Mouse (Mus musculus): Measurements from ENCODE around the gene Nf1. TPM values are rescaled to one million over a fixed set of nuclear protein-coding genes. Genes with fewer than 3 reads are reported as not detected.

Gene Nf1
- polyA plus RNA-seq, 1 experiment from 2014 or later, result 7.9 TPM

- no peaks in the 10 kb centered on the region for H3K9me3 ChIP-seq
- no peaks in the 10 kb centered on the region for H3K27me3 ChIP-seq
- H3K9ac ChIP-seq, result no peak overlapping the region
- H3K4me1 ChIP-seq, result no peaks in the 10 kb centered on the region
- no peak overlapping the region for H3K27ac ChIP-seq
- no peak for ATAC-seq (ENCODE audit: low FRiP score, low read depth)
- no peak overlapping the region for H3K4me3 ChIP-seq
- peaks cover 30% of the 10 kb centered on the region for H3K36me3 ChIP-seq
- WGBS, result 89% methylated on average over 5 of the region's 5 CpGs
- H3K4me2 ChIP-seq (replicated peaks), result no peak overlapping the region
Observed at GRCm38 (mm10) chr11:79422496-79422895, 83.0 kb downstream of the Nf1 start.

- no peak for ATAC-seq (ENCODE audit: low FRiP score, low read depth)
- WGBS, result 68% methylated on average over 4 of the region's 4 CpGs
- Histone ChIP-seq H3K4me2 (replicated peaks) (no peak overlapping the region), H3K36me3 (peaks cover 19% of the 10 kb centered on the region), H3K4me3 (no peak overlapping the region), H3K27ac (no peak overlapping the region), H3K4me1 (no peaks in the 10 kb centered on the region), H3K9me3 (no peaks in the 10 kb centered on the region), H3K9ac (no peak overlapping the region), H3K27me3 (no peaks in the 10 kb centered on the region)
Observed at GRCm38 (mm10) chr11:79426571-79426970, 87.1 kb downstream of the Nf1 start.

DNA sequence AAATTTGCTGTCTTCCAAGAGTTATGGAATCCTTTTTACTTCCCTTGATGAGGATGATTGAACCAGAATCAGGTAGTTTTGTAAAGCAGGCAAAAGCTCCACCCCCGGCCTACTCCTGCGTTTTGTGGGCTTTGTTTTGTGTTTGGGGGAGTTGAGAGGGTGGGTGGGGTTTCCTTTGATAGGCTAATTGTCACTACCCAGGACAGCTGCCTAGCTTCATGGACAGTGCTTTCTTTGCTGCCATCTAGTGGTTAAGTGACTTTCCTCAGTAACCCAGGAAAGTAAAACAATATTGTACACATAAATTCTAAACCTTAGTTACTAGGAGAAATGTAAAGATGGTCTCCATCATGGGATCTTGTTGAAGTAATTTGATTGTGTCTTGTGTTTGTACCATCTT lies 88.1 kb downstream of the Nf1 start:
- H3K4me3 ChIP-seq, result no peak overlapping the region
- peaks cover 22% of the 10 kb centered on the region for H3K36me3 ChIP-seq
- no peak overlapping the region for H3K27ac ChIP-seq
- H3K4me2 ChIP-seq (replicated peaks), result no peak overlapping the region
- no peak overlapping the region for H3K9ac ChIP-seq
- H3K4me1 ChIP-seq, result no peaks in the 10 kb centered on the region
- no peak; the same call in 1 of the 2 replicates for ATAC-seq (ENCODE audit: low FRiP score, low read depth)
- no peaks in the 10 kb centered on the region for H3K9me3 ChIP-seq
- 6% methylated on average over 2 of the region's 2 CpGs for WGBS
- no peaks in the 10 kb centered on the region for H3K27me3 ChIP-seq

DNA sequence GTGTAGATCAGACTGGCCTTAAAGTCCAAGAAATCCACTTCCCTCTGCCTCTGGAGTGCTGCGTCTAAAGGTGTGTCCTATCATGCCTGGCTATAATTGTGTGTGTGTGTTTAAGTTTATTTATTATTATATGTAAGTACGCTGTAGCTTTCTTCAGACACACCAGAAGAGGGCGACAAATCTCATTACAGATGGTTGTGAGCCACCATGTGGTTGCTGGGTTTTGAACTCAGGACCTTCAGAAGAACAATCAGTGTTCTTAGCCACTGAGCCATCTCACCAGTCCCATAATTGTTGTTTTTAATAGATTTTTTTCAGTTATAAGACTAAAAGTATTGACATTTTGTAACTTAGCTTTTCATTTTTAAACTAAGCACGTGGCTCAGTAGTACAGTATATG lies 95.8 kb downstream of the Nf1 start:
- no peak overlapping the region for H3K9ac ChIP-seq
- 89% methylated on average over 4 of the region's 4 CpGs for whole genome bisulfite sequencing
- H3K27me3 ChIP-seq, result no peaks in the 10 kb centered on the region
- no peak overlapping the region for H3K4me2 ChIP-seq (replicated peaks)
- no peak overlapping the region for H3K4me3 ChIP-seq
- no peaks in the 10 kb centered on the region for H3K4me1 ChIP-seq
- H3K9me3 ChIP-seq, result no peaks in the 10 kb centered on the region
- H3K27ac ChIP-seq, result no peak overlapping the region
- peaks cover 41% of the 10 kb centered on the region for H3K36me3 ChIP-seq
- no peak for ATAC-seq (ENCODE audit: low FRiP score, low read depth)

DNA sequence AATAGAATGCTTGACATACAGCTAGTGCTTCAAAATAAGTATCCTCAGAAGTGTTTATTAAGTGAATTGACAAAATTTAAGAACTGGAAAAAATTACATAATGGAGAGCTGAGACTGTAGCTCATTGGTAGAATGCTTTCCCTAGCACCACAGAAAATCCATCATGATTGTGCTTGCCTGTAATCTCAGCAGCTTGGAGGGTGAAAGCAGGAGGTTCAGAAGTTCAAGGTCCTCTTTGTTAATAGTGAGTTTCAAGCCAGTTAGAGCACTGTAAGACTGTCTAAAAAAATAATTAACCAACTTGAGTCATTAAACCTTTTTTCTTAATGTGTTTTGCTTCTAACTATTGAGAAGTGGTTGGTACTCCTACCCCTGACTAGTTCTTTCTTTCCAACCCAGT lies 108.9 kb downstream of the Nf1 start:
- Histone ChIP-seq H3K4me1 (no peaks in the 10 kb centered on the region), H3K4me3 (no peak overlapping the region), H3K27me3 (no peaks in the 10 kb centered on the region), H3K27ac (no peak overlapping the region), H3K9me3 (no peaks in the 10 kb centered on the region), H3K4me2 (replicated peaks) (no peak overlapping the region), H3K9ac (no peak overlapping the region), H3K36me3 (peaks cover 61% of the 10 kb centered on the region)
- no peak for ATAC-seq (ENCODE audit: low FRiP score, low read depth)

DNA sequence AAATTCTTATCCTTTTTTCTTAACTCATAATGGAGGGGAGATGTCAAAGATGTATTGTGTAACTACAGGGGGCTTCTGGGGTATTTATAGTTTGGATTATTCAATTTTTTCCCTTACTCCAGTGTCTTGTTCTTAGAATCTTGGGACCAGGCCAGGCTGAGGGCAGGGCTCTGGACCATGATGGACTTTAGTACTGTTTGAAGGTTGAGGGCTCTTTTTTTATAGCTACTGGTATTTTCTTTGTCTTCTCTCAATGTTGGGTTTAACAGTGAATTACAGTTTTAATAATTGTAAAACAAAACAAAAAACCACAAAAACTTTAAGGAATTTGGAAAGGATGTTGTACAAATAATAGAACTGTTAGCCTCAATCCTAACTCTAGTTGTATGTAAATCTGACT lies 113.5 kb downstream of the Nf1 start:
- H3K36me3 ChIP-seq, result peaks cover 70% of the 10 kb centered on the region

GRCm38 (mm10) chr11:79457928-79458327 lies 118.4 kb downstream of the Nf1 start:
- H3K9me3 ChIP-seq, result no peaks in the 10 kb centered on the region
- H3K36me3 ChIP-seq, result peaks cover 57% of the 10 kb centered on the region
- no peak overlapping the region for H3K27ac ChIP-seq
- no peak for ATAC-seq (ENCODE audit: low FRiP score, low read depth)
- WGBS, result 93% methylated on average over 3 of the region's 3 CpGs
- H3K4me2 ChIP-seq (replicated peaks), result no peak overlapping the region
- no peak overlapping the region for H3K4me3 ChIP-seq
- H3K9ac ChIP-seq, result no peak overlapping the region
- H3K4me1 ChIP-seq, result no peaks in the 10 kb centered on the region
- H3K27me3 ChIP-seq, result no peaks in the 10 kb centered on the region

More for the DNA sequence above, 113.5 kb downstream of the Nf1 start:
- no peak for ATAC-seq (ENCODE audit: low FRiP score, low read depth)
- H3K27ac ChIP-seq, result no peak overlapping the region
- H3K9ac ChIP-seq, result no peak overlapping the region
- no peak overlapping the region for H3K4me2 ChIP-seq (replicated peaks)
- H3K4me1 ChIP-seq, result no peaks in the 10 kb centered on the region
- H3K4me3 ChIP-seq, result no peak overlapping the region
- no peaks in the 10 kb centered on the region for H3K9me3 ChIP-seq
- H3K27me3 ChIP-seq, result no peaks in the 10 kb centered on the region

DNA sequence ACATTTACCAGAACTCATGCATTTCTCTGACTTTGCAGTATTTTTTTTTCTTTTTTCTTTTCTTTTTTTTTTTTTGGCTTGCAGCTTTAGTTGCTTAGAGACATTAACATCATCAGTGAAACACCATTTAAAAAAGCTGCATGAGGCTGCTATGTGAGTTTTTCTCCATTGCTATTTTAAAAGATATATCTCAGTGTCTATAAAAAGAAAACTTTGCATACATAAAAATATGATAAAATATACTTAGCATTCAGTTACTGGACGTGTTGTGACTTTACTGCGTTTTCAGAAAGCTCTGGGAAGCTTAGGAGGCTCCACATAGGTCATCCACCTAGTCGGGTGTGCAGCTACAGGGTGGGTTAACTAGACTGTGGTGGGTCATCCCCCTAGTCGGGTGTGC lies 120.4 kb downstream of the Nf1 start:
- WGBS, result 90% methylated on average over 4 of the region's 4 CpGs
- H3K4me3 ChIP-seq, result no peak overlapping the region
- peaks cover 52% of the 10 kb centered on the region for H3K36me3 ChIP-seq

GRCm38 (mm10) chr11:79460756-79461450 lies 121.4 kb downstream of the Nf1 start:
- no peak overlapping the region for H3K27ac ChIP-seq
- no peak overlapping the region for H3K4me3 ChIP-seq
- H3K36me3 ChIP-seq, result peaks cover 50% of the 10 kb centered on the region
- no peak for ATAC-seq (ENCODE audit: low FRiP score, low read depth)
- no peaks in the 10 kb centered on the region for H3K27me3 ChIP-seq
- no peak overlapping the region for H3K9ac ChIP-seq
- H3K4me2 ChIP-seq (replicated peaks), result no peak overlapping the region
- H3K9me3 ChIP-seq, result no peaks in the 10 kb centered on the region
- no peaks in the 10 kb centered on the region for H3K4me1 ChIP-seq
- WGBS, result 87% methylated on average over 3 of the region's 3 CpGs

More for the DNA sequence above, 120.4 kb downstream of the Nf1 start:
- Histone ChIP-seq H3K9ac (no peak overlapping the region), H3K27me3 (no peaks in the 10 kb centered on the region), H3K4me1 (no peaks in the 10 kb centered on the region), H3K4me2 (replicated peaks) (no peak overlapping the region), H3K9me3 (no peaks in the 10 kb centered on the region), H3K27ac (no peak overlapping the region)
- ATAC-seq (ENCODE audit: low FRiP score, low read depth), result no peak

DNA sequence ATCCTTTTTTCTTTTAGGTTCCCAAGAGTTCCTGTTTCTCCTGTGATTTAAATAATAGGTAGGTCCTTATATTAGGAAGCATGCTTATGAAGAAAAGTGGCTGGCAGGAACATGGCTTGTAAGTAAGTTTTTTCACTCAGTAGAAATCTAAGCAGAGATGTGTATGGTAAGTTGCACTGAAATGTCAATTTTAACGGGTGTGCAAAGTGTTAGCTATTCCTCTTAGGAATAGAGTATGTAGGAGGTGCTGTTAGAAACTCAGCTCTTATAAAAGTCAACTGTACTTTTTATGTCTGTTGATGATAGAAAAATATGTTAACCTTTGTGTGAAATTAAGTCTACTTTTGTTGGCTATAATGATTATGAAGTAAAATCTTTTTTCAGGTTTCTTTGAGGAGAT lies 128.6 kb downstream of the Nf1 start:
- H3K9me3 ChIP-seq, result no peaks in the 10 kb centered on the region

DNA sequence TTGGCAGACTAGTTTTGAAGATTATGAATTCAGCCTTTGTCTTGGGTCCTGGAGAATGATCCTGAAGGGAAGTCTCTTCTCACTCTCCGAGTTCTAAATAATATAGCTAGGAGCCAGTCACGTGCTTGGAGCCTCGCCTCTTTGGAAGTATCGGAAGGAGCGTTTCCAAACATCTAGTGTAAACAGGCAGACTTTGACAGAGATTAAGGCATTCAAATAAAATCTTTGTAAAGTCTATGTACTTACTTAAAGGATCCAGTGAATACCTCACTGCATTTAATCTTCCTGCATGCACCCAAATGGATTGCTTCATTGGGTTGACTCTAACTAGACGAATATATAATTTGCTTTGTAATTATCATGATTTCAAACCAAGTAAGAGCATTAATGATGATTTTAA lies 143.9 kb downstream of the Nf1 start:
- Histone ChIP-seq H3K4me1 (no peaks in the 10 kb centered on the region), H3K27me3 (no peaks in the 10 kb centered on the region), H3K4me3 (no peak overlapping the region), H3K4me2 (replicated peaks) (no peak overlapping the region), H3K36me3 (peaks cover 30% of the 10 kb centered on the region), H3K9me3 (no peaks in the 10 kb centered on the region), H3K27ac (no peak overlapping the region), H3K9ac (no peak overlapping the region)
- no peak for ATAC-seq (ENCODE audit: low FRiP score, low read depth)
- WGBS, result 93% methylated on average over 6 of the region's 6 CpGs

More for the DNA sequence above, 128.6 kb downstream of the Nf1 start:
- Histone ChIP-seq H3K27ac (no peak overlapping the region), H3K27me3 (no peaks in the 10 kb centered on the region), H3K4me3 (no peak overlapping the region), H3K9ac (no peak overlapping the region), H3K4me2 (replicated peaks) (no peak overlapping the region), H3K4me1 (no peaks in the 10 kb centered on the region), H3K36me3 (peaks cover 42% of the 10 kb centered on the region)
- WGBS, result 48% methylated on average over 1 of the region's 1 CpGs
- ATAC-seq (ENCODE audit: low FRiP score, low read depth), result no peak

DNA sequence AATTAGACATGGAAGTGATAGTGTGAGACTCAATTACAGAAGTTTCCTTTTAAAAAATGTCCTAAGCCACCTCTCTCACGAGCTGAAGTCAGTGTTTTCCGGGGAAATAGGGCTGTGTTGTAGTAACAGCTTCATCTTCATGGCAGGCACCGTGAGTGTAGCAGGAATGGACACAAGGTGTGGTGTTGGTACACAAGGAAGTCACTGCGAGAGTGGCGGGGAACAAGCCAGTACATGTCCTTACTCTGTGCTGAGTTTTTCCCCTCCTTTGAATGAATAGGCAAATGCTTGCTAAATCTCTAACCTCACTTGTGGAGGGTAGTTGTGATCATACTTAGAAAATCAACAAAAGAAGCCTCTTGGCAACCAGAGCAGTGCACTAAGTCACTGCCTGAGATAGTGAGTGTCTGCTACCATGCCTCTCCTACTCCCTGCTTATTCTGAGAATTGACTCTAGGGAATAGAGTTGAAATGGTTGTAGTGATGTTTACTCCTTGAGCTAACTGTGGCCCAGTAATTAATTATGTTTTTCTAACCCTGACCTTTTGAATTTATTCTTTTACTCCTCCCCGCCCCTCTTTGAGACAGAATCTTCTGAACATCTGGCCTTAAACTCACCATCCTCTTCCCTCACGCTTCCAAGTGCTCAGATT lies 144.5 kb downstream of the Nf1 start:
- 81% methylated on average over 7 of the region's 7 CpGs for WGBS
- no peak for ATAC-seq (ENCODE audit: low FRiP score, low read depth)
- H3K4me1 ChIP-seq, result no peaks in the 10 kb centered on the region
- no peaks in the 10 kb centered on the region for H3K9me3 ChIP-seq
- no peak overlapping the region for H3K4me2 ChIP-seq (replicated peaks)
- peaks cover 29% of the 10 kb centered on the region for H3K36me3 ChIP-seq
- no peak overlapping the region for H3K4me3 ChIP-seq
- H3K27me3 ChIP-seq, result no peaks in the 10 kb centered on the region
- H3K9ac ChIP-seq, result no peak overlapping the region
- no peak overlapping the region for H3K27ac ChIP-seq

GRCm38 (mm10) chr11:79484721-79485120 lies 145.2 kb downstream of the Nf1 start:
- Histone ChIP-seq H3K27ac (no peak overlapping the region), H3K4me1 (no peaks in the 10 kb centered on the region), H3K4me2 (replicated peaks) (no peak overlapping the region), H3K27me3 (no peaks in the 10 kb centered on the region), H3K4me3 (no peak overlapping the region), H3K9ac (no peak overlapping the region), H3K9me3 (no peaks in the 10 kb centered on the region), H3K36me3 (peaks cover 28% of the 10 kb centered on the region)
- ATAC-seq (ENCODE audit: low FRiP score, low read depth), result no peak

All from limb, embryonic 13.5 days (tissue).